Mouse (Mus musculus) C2C12 (cell line): Measurements from ENCODE around the gene Col16a1. TPM values are rescaled to one million over a fixed set of nuclear protein-coding genes. Genes with fewer than 3 reads are reported as not detected.

ENCODE experiments used
- H3K27me3 ChIP-seq: one replicate; pipeline ENCODE4 v1.6.1; 2011; ENCODE audit not compliant: control insufficient read depth, insufficient read depth, insufficient read length
- H3K36me3 ChIP-seq: one replicate; pipeline ENCODE4 v1.6.1; 2011; ENCODE audit not compliant: control insufficient read depth, insufficient read depth
- H3K4me3 ChIP-seq: one replicate; pipeline ENCODE4 v1.5.1; 2011; ENCODE audit warnings: mild to moderate bottlenecking, control low read depth; ENCODE audit not compliant: poor library complexity, insufficient read depth, severe bottlenecking
- H3K79me2 ChIP-seq: one replicate; pipeline ENCODE4 v1.6.1; 2011; ENCODE audit not compliant: control insufficient read depth, insufficient read depth
- H3K79me3 ChIP-seq: one replicate; pipeline ENCODE4 v1.6.1; 2011; ENCODE audit warnings: low read depth, control low read depth
- H3ac ChIP-seq: one replicate; pipeline ENCODE3; 2011; ENCODE audit warnings: low read depth; ENCODE audit not compliant: control insufficient read depth, insufficient read length
- CEBPB ChIP-seq: IDR thresholded peaks from one replicate; pipeline ENCODE4 v1.6.1; 2011; ENCODE audit warnings: low read depth, mild to moderate bottlenecking, control low read depth, moderate library complexity
- CTCF ChIP-seq: IDR thresholded peaks from one replicate; pipeline ENCODE4 v1.5.1; 2011; ENCODE audit not compliant: control insufficient read depth, insufficient read depth, insufficient read length
- FOSL1 ChIP-seq: IDR thresholded peaks from one replicate; pipeline ENCODE4 v1.8.0; 2011; ENCODE audit warnings: mild to moderate bottlenecking, low read length; ENCODE audit not compliant: poor library complexity, insufficient read depth, severe bottlenecking
- MAX ChIP-seq: IDR thresholded peaks from one replicate; pipeline ENCODE4 v1.6.1; 2011; ENCODE audit warnings: mild to moderate bottlenecking, control low read depth
- MYOD1 ChIP-seq: IDR thresholded peaks from one replicate; pipeline ENCODE4 v1.6.1; 2011; ENCODE audit warnings: low read depth; ENCODE audit not compliant: control insufficient read depth, insufficient read length
- MYOG ChIP-seq: IDR thresholded peaks from one replicate; pipeline ENCODE4 v1.6.1; 2011; ENCODE audit not compliant: control insufficient read depth, insufficient read length; ENCODE audit errors: extremely low read depth
- USF1 ChIP-seq: IDR thresholded peaks from one replicate; pipeline ENCODE4 v1.6.1; 2011; ENCODE audit warnings: low read depth, mild to moderate bottlenecking, control low read depth, moderate library complexity
- long read RNA-seq, 2 experiments: library from polyadenylated mRNA; unstranded; transcript quantifications; one replicate each; pipeline ENCODE4 v2.0.0; 2019 to 2020
- polyA plus RNA-seq: library from polyadenylated mRNA; unstranded; fragments of >200 nt; fragmentation: generic; extraction: Trizol; gene quantifications from one replicate; pipeline ENCODE4 v1.2.1, GENCODE M21; 2012; ENCODE audit warnings: missing spikeins

Gene Col16a1
- 7.5 TPM for polyA plus RNA-seq
- long read RNA-seq, experiment 1, partial matches to known transcripts = 1 of 2 reads
- long read RNA-seq, experiment 1, other reads (novel, unspliced or antisense) = 1 of 2 reads
- long read RNA-seq, experiment 2, partial matches to known transcripts = 5 of 19 reads
- long read RNA-seq, experiment 2, other reads (novel, unspliced or antisense) = 14 of 19 reads

- Histone ChIP-seq H3ac (peak within 1 kb of the TSS; percentile 74), H3K4me3 (peak within 1 kb of the TSS; percentile 14), H3K79me2 (no peaks in the 10 kb centered on the region), H3K36me3 (no peaks in the 10 kb centered on the region), H3K79me3 (no peaks in the 10 kb centered on the region), H3K27me3 (no peaks in the 10 kb centered on the region)
- TF ChIP-seq CTCF (no peak), MYOG (no peak), MYOD1 (no peak), USF1 (no peak), MAX (peak; percentile 58), CEBPB (no peak), FOSL1 (no peak)
These were observed at the start of gene Col16a1 for GRCm38 (mm10) chr4:130047331-130048202. Col16a1 (plus strand) TSS chr4:130047840.

- Histone ChIP-seq H3K79me2 (no peaks in the 10 kb centered on the region), H3K4me3 (no peak overlapping the region), H3K36me3 (no peaks in the 10 kb centered on the region), H3ac (no peak overlapping the region), H3K79me3 (no peaks in the 10 kb centered on the region), H3K27me3 (peaks cover 41% of the 10 kb centered on the region)
- no peak for TF ChIP-seq CTCF
- no peak for TF ChIP-seq USF1
- TF ChIP-seq MYOD1 = no peak
- TF ChIP-seq FOSL1 = no peak
- TF ChIP-seq MYOG = no peak
- TF ChIP-seq MAX = no peak
- TF ChIP-seq CEBPB = no peak
These were observed 49.5 kb upstream of the Col16a1 start for GRCm38 (mm10) chr4:129998124-129998523.

DNA sequence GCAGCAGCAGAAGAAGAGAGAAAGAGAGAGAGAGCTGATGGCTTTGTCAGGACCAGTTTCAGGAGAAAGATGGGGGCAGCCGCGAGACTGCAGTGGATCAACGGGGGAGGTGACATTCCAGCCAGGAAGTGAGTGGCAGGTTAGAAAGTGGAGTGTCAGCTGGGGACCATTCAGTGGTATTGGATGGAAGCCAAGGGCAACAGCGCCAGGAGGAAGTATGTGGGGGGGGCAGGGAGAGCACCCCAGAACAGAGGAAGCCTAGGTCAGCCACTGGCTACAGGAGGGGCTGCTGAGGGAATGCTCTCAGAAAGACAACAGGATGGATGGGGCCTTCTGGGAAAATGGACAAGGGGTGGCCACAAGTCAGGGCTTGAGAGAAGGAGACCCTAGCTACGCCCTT, 45.9 kb upstream of the Col16a1 start:
- H3K4me3 ChIP-seq = no peak overlapping the region
- TF ChIP-seq CTCF = no peak
- no peak for TF ChIP-seq CEBPB
- H3K36me3 ChIP-seq = no peaks in the 10 kb centered on the region
- H3K27me3 ChIP-seq = peaks cover 49% of the 10 kb centered on the region
- no peak overlapping the region for H3ac ChIP-seq
- no peaks in the 10 kb centered on the region for H3K79me3 ChIP-seq
- no peaks in the 10 kb centered on the region for H3K79me2 ChIP-seq

DNA sequence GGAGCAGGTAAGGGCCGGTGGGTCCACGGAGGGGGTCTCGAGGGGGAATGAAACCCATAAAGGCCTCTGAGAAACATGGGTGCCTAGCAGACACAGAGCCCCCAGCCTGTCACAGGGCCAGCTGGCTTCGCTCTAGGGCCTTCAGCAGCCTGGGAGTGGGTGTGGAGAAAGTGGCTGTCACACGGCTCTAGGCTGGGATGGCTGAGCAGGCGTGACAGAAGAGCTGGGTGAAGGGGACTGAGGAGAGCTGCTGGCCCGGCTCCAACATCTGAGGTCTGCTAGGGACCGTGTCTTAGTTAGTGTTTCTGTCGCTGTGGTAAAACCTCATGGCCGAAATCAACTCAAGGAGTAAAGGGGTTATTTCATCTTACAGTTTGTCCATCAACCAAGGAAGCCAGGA, 45.5 kb upstream of the Col16a1 start:
- Histone ChIP-seq H3K79me3 (no peaks in the 10 kb centered on the region), H3K27me3 (peaks cover 53% of the 10 kb centered on the region), H3K4me3 (no peak overlapping the region), H3K36me3 (no peaks in the 10 kb centered on the region), H3K79me2 (no peaks in the 10 kb centered on the region), H3ac (no peak overlapping the region)
- TF ChIP-seq MYOD1 (no peak), MYOG (no peak), CEBPB (no peak), USF1 (no peak), CTCF (no peak), FOSL1 (no peak), MAX (no peak)

DNA sequence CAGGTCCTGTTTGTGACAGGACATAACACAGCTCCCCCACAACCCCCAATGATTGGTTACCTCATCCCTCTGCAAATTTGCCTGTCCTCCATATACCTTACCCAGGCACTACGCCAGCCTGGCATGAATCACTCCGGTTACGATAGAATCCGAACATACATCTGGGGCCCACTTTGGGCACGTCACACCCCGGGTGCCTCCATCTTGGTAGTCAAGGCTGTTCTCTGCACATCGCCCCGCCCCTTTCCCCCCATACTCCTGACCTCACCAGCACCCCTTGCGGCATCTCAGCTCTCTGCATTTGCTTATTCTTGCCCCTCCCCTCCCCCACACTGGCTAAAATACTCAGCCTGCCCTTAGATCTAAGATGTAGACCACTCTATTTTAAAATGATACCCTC, 42.0 kb upstream of the Col16a1 start:
- no peak overlapping the region for H3K4me3 ChIP-seq
- H3K79me3 ChIP-seq = no peaks in the 10 kb centered on the region
- H3K27me3 ChIP-seq = peaks cover 58% of the 10 kb centered on the region
- H3K36me3 ChIP-seq = no peaks in the 10 kb centered on the region
- H3K79me2 ChIP-seq = no peaks in the 10 kb centered on the region
- no peak overlapping the region for H3ac ChIP-seq
- no peak for TF ChIP-seq MYOD1
- no peak for TF ChIP-seq FOSL1
- no peak for TF ChIP-seq MYOG
- no peak for TF ChIP-seq CTCF
- no peak for TF ChIP-seq CEBPB
- TF ChIP-seq USF1 = no peak
- TF ChIP-seq MAX = no peak
